Mouse (Mus musculus) left cerebral cortex, adult 18-20 months (tissue): ENCODE results near the gene Krtap3-2. TPM values are rescaled to one million over a fixed set of nuclear protein-coding genes. Genes with fewer than 3 reads are reported as not detected.

Source experiments
- total RNA-seq, 2 experiments: library from RNA; stranded (reverse); gene quantifications; 2 replicates each; pipeline ENCODE4 v1.2.3; 2021

Gene Krtap3-2
- total RNA-seq, 2 experiments from 2014 or later = not detected

Other genes with a start within 250 kb of the Krtap3-2 start
- gene Krt25, start 233.9 kb downstream of the Krtap3-2 start, total RNA-seq = not detected
- not detected for gene Krt26, start 218.9 kb downstream of the Krtap3-2 start, total RNA-seq
- gene Krt27, start 205.7 kb downstream of the Krtap3-2 start, total RNA-seq = not detected
- gene Krt28, start 181.9 kb downstream of the Krtap3-2 start, total RNA-seq = not detected
- 10 to 100 TPM; 11.0 to 12.5 TPM for gene Krt10, start 167.5 kb downstream of the Krtap3-2 start, total RNA-seq
- 10 to 100 TPM; 10.8 to 12.0 TPM for gene Krt12, start 134.6 kb downstream of the Krtap3-2 start, total RNA-seq
- gene Krt20, start 118.7 kb downstream of the Krtap3-2 start, total RNA-seq = not detected
- not detected for gene Krt23, start 63.7 kb downstream of the Krtap3-2 start, total RNA-seq
- gene Krt39, start 35.5 kb downstream of the Krtap3-2 start, total RNA-seq = not detected
- not detected for gene Krt40, start 13.7 kb downstream of the Krtap3-2 start, total RNA-seq
- not detected for gene Krtap3-3, start 6.0 kb downstream of the Krtap3-2 start, total RNA-seq
- gene Gm11939, start 2.6 kb upstream of the Krtap3-2 start, total RNA-seq = not detected
- not detected for gene Krtap3-1, start 9.8 kb upstream of the Krtap3-2 start, total RNA-seq
- not detected for gene Krtap1-5, start 24.2 kb upstream of the Krtap3-2 start, total RNA-seq
- not detected for gene Krtap1-4, start 26.8 kb upstream of the Krtap3-2 start, total RNA-seq
- not detected for gene Krtap1-3, start 34.5 kb upstream of the Krtap3-2 start, total RNA-seq
- not detected for gene Krtap9-3, start 41.3 kb upstream of the Krtap3-2 start, total RNA-seq
- not detected for gene Gm11938, start 46.5 kb upstream of the Krtap3-2 start, total RNA-seq
- not detected for gene Gm11937, start 53.3 kb upstream of the Krtap3-2 start, total RNA-seq
- not detected for gene Krtap2-4, start 58.0 kb upstream of the Krtap3-2 start, total RNA-seq
- gene Gm11562, start 63.6 kb upstream of the Krtap3-2 start, total RNA-seq = not detected
- gene Krtap4-1, start 71.4 kb upstream of the Krtap3-2 start, total RNA-seq = not detected
- not detected for gene Krtap4-2, start 78.2 kb upstream of the Krtap3-2 start, total RNA-seq
- gene Krtap4-7, start 87.2 kb upstream of the Krtap3-2 start, total RNA-seq = not detected
- not detected for gene Gm11555, start 93.4 kb upstream of the Krtap3-2 start, total RNA-seq
- gene Gm11563, start 102.1 kb upstream of the Krtap3-2 start, total RNA-seq = not detected
- gene Krtap4-6, start 109.1 kb upstream of the Krtap3-2 start, total RNA-seq = not detected
- gene Gm14190, start 133.9 kb upstream of the Krtap3-2 start, total RNA-seq = not detected
- gene Gm14180, start 177.4 kb upstream of the Krtap3-2 start, total RNA-seq = not detected
- gene Gm11595, start 216.1 kb upstream of the Krtap3-2 start, total RNA-seq = not detected
- not detected for gene Krtap4-8, start 223.9 kb upstream of the Krtap3-2 start, total RNA-seq
- not detected for gene Krtap4-9, start 228.3 kb upstream of the Krtap3-2 start, total RNA-seq
- gene Gm11596, start 236.6 kb upstream of the Krtap3-2 start, total RNA-seq = not detected
- not detected for gene Gm11569, start 242.1 kb upstream of the Krtap3-2 start, total RNA-seq
- not detected for gene Gm11554, start 247.6 kb upstream of the Krtap3-2 start, total RNA-seq